Mouse (Mus musculus): ENCODE data around the gene Rpusd3.

- TF ChIP-seq GATA1 (IDR thresholded peaks at IDR 0.05; ENCODE audit: low read length) = no peak
- no peak for TF ChIP-seq TAL1 (IDR thresholded peaks at IDR 0.05; ENCODE audit: low read length)
These were observed 14.5 kb upstream of the Rpusd3 start for GRCm38 (mm10) chr6:113433661-113434060.
